Mouse (Mus musculus): ENCODE data around the gene Ankrd6. TPM values are rescaled to one million over a fixed set of nuclear protein-coding genes. Genes with fewer than 3 reads are reported as not detected.

Ankrd6 gene
- polyA plus RNA-seq, 3 experiments from 2014 or later: 1.2 to 2.9 (median 2.7) TPM

- no peak for ATAC-seq
Measured at GRCm38 (mm10) chr4:32854956-32855355, 95.7 kb downstream of the Ankrd6 start.

- no peak for ATAC-seq
Measured at GRCm38 (mm10) chr4:32853609-32854188, 96.9 kb downstream of the Ankrd6 start.

- ATAC-seq: no peak
Measured at GRCm38 (mm10) chr4:32852819-32853218, 97.8 kb downstream of the Ankrd6 start.

- no peak for ATAC-seq
Measured at GRCm38 (mm10) chr4:32852294-32852693, 98.3 kb downstream of the Ankrd6 start.

- ATAC-seq: no peak
Measured at GRCm38 (mm10) chr4:32838401-32838800, 112.2 kb downstream of the Ankrd6 start.

GRCm38 (mm10) chr4:32836071-32836470, 114.6 kb downstream of the Ankrd6 start:
- ATAC-seq: no peak

- no peak for ATAC-seq
Measured at GRCm38 (mm10) chr4:32834541-32834940, 116.1 kb downstream of the Ankrd6 start.

GRCm38 (mm10) chr4:32833494-32834282, 117.0 kb downstream of the Ankrd6 start:
- ATAC-seq: no peak

GRCm38 (mm10) chr4:32829316-32829715, 121.3 kb downstream of the Ankrd6 start:
- no peak for ATAC-seq

GRCm38 (mm10) chr4:32828385-32829077, 122.1 kb downstream of the Ankrd6 start:
- no peak for ATAC-seq

- no peak for ATAC-seq
Measured at GRCm38 (mm10) chr4:32826925-32827324, 123.7 kb downstream of the Ankrd6 start.

- ATAC-seq: no peak
Measured at GRCm38 (mm10) chr4:32824254-32824653, 126.4 kb downstream of the Ankrd6 start.

- ATAC-seq: no peak
Measured at GRCm38 (mm10) chr4:32820676-32821075, 130.0 kb downstream of the Ankrd6 start.

GRCm38 (mm10) chr4:32817478-32817877, 133.2 kb downstream of the Ankrd6 start:
- no peak for ATAC-seq

GRCm38 (mm10) chr4:32800577-32801170, 150.0 kb downstream of the Ankrd6 start:
- ATAC-seq: no peak

GRCm38 (mm10) chr4:32799966-32800576, 150.6 kb downstream of the Ankrd6 start, which contains the start of gene Lyrm2:
Gene Lyrm2, plus strand, starts transcription at chr4:32800253.
- ATAC-seq: peak; percentile 99

- ATAC-seq: no peak
Measured at GRCm38 (mm10) chr4:32798976-32799375, 151.7 kb downstream of the Ankrd6 start.

- ATAC-seq: no peak
Measured at GRCm38 (mm10) chr4:32789020-32789419, 161.6 kb downstream of the Ankrd6 start.

- no peak for ATAC-seq
Measured at GRCm38 (mm10) chr4:32787110-32787509, 163.5 kb downstream of the Ankrd6 start.

GRCm38 (mm10) chr4:32779996-32780395, 170.6 kb downstream of the Ankrd6 start:
- no peak for ATAC-seq

- no peak for ATAC-seq
Measured at GRCm38 (mm10) chr4:32770284-32770810, 180.3 kb downstream of the Ankrd6 start.

GRCm38 (mm10) chr4:32768046-32768445, 182.6 kb downstream of the Ankrd6 start:
- peak; percentile 88 for ATAC-seq
